Mouse (Mus musculus) stomach, embryonic 15.5 days (tissue): ENCODE measurements around the gene Emid1. TPM values are rescaled to one million over a fixed set of nuclear protein-coding genes. Genes with fewer than 3 reads are reported as not detected.

ENCODE experiments used
- ATAC-seq: fragments of 200-750 bp; cut with Nextera tagmentation; 2 replicates; pipeline ENCODE4 v1.8.0; 2017; ENCODE audit warnings: low read depth, moderate number of reproducible peaks, moderate TSS enrichment; ENCODE audit not compliant: insufficient read depth, low FRiP score
- H3K27ac ChIP-seq: fragments of 300-500 bp; sonication (generic); 2 replicates; pipeline ENCODE4 v1.5.1; 2015; ENCODE audit warnings: mild to moderate bottlenecking, inconsistent platforms
- H3K27me3 ChIP-seq: fragments of 300-500 bp; sonication (generic); replicated peaks from 2 replicates; pipeline ENCODE4 v1.6.1; 2015; ENCODE audit warnings: inconsistent platforms
- H3K36me3 ChIP-seq: fragments of 300-500 bp; sonication (generic); 2 replicates; pipeline ENCODE4 v1.6.1; 2015; ENCODE audit warnings: inconsistent platforms
- H3K4me1 ChIP-seq: fragments of 300-500 bp; sonication (generic); 2 replicates; pipeline ENCODE4 v1.6.1; 2015; ENCODE audit warnings: inconsistent platforms
- H3K4me2 ChIP-seq: fragments of 300-500 bp; sonication (generic); 2 replicates; pipeline ENCODE4 v1.6.1; 2015; ENCODE audit warnings: mild to moderate bottlenecking, inconsistent platforms
- H3K4me3 ChIP-seq: fragments of 300-500 bp; sonication (generic); replicated peaks from 2 replicates; pipeline ENCODE4 v1.5.1; 2015; ENCODE audit warnings: inconsistent platforms
- H3K9ac ChIP-seq: fragments of 300-500 bp; sonication (generic); 2 replicates; pipeline ENCODE4 v1.6.1; 2015; ENCODE audit warnings: inconsistent platforms
- H3K9me3 ChIP-seq: fragments of 300-500 bp; sonication (generic); 2 replicates; pipeline ENCODE4 v1.6.1; 2016; ENCODE audit warnings: inconsistent platforms
- WGBS: fragments of 180-500 bp; shearing (Covaris S2); methylation state at CpG from one replicate; pipeline ENCODE4 v1.1.7; 2015; 5-methylcytosine and 5-hydroxymethylcytosine counted together
- polyA plus RNA-seq: library from polyadenylated mRNA; unstranded; fragments of >200 nt; fragmentation: Nextera tagmentation; extraction: Ambion mirVana; gene quantifications from 2 replicates; pipeline ENCODE4 v1.2.1, GENCODE M21; 2015

Gene Emid1
- polyA plus RNA-seq, 1 experiment from 2014 or later: 64.2 TPM

GRCm38 (mm10) chr11:5181850-5182404, 29.9 kb upstream of the Emid1 start:
- ATAC-seq: no peak
- Histone ChIP-seq H3K9me3 (no peaks in the 10 kb centered on the region), H3K4me2 (no peak overlapping the region), H3K9ac (no peak overlapping the region), H3K4me1 (peaks cover 9% of the 10 kb centered on the region), H3K27ac (no peak overlapping the region), H3K36me3 (no peaks in the 10 kb centered on the region), H3K4me3 (no peak overlapping the region), H3K27me3 (no peaks in the 10 kb centered on the region)
- 14% methylated on average over 13 of the region's 13 CpGs for WGBS

GRCm38 (mm10) chr11:5179391-5179790, 27.3 kb upstream of the Emid1 start:
- Histone ChIP-seq H3K9me3 (no peaks in the 10 kb centered on the region), H3K4me1 (peaks cover 4% of the 10 kb centered on the region; the same call in 1 of the 2 replicates), H3K36me3 (no peaks in the 10 kb centered on the region), H3K9ac (no peak overlapping the region), H3K4me3 (no peak overlapping the region), H3K4me2 (no peak overlapping the region), H3K27me3 (no peaks in the 10 kb centered on the region), H3K27ac (no peak overlapping the region)
- 52% methylated on average over 8 of the region's 8 CpGs for WGBS
- no peak for ATAC-seq

DNA sequence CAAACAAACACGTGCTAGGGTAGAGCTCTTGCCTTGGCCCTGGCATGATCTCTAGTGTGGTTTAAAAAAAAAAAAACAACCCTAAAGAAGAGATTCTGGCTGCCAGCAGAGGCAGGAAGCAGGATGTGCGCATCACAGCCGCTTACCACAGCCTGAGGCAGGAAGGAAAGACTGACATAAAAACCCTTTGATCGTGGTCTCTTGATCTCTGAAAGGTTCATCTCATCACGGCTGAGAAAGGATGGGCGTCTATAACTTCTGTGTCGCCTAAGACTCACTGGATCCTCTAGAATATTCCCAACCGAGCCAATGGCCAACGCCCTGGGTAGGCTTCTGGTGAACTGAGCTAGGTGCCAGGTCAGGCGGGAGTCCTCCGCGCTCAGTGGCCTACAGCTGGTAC, 25.1 kb upstream of the Emid1 start:
- no peaks in the 10 kb centered on the region for H3K36me3 ChIP-seq
- H3K9ac ChIP-seq: no peak overlapping the region
- H3K27me3 ChIP-seq: no peaks in the 10 kb centered on the region
- 71% methylated on average over 12 of the region's 12 CpGs for WGBS
- ATAC-seq: no peak
- no peak overlapping the region for H3K4me2 ChIP-seq
- H3K4me3 ChIP-seq: no peak overlapping the region
- no peak overlapping the region for H3K27ac ChIP-seq
- no peaks in the 10 kb centered on the region for H3K9me3 ChIP-seq
- 0 out of 2 replicates have a peak, but pooled peaks cover 5% of the 10 kb centered on the region for H3K4me1 ChIP-seq

GRCm38 (mm10) chr11:5176685-5177084, 24.6 kb upstream of the Emid1 start:
- 57% methylated on average over 8 of the region's 8 CpGs for WGBS
- no peak overlapping the region for H3K9ac ChIP-seq
- no peaks in the 10 kb centered on the region for H3K36me3 ChIP-seq
- 0 out of 2 replicates have a peak, but pooled peaks cover 5% of the 10 kb centered on the region for H3K4me1 ChIP-seq
- H3K4me3 ChIP-seq: no peak overlapping the region
- H3K9me3 ChIP-seq: no peaks in the 10 kb centered on the region
- no peaks in the 10 kb centered on the region for H3K27me3 ChIP-seq
- H3K27ac ChIP-seq: no peak overlapping the region
- ATAC-seq: no peak
- H3K4me2 ChIP-seq: no peak overlapping the region

GRCm38 (mm10) chr11:5175866-5176265, 23.8 kb upstream of the Emid1 start:
- Histone ChIP-seq H3K4me2 (no peak overlapping the region), H3K4me3 (no peak overlapping the region), H3K27me3 (no peaks in the 10 kb centered on the region), H3K9ac (no peak overlapping the region), H3K27ac (no peak overlapping the region), H3K4me1 (0 out of 2 replicates have a peak, but pooled peaks cover 5% of the 10 kb centered on the region), H3K36me3 (no peaks in the 10 kb centered on the region), H3K9me3 (no peaks in the 10 kb centered on the region)
- ATAC-seq: no peak
- WGBS: 92% methylated on average over 2 of the region's 2 CpGs

DNA sequence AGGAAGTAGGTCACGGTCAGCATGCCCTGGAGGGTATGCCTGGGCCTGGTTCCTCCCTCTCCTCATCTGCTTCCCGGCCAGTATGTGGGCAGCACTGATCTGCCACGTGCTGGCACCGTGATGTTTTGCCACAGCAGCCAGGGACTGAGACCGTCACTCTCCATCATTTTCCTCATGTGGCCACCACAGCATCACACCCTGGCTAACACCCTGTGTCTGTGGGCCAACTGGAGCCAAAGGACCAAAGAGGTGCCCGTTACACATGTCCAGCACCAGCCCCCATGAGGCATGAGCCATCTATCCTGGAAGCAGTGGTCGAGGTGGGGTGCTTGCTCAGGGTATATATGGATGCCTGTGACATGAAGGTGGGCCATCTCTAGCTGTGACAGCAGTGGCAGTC, 23.1 kb upstream of the Emid1 start:
- Histone ChIP-seq H3K27me3 (no peaks in the 10 kb centered on the region), H3K4me3 (no peak overlapping the region), H3K27ac (no peak overlapping the region), H3K4me2 (no peak overlapping the region), H3K4me1 (0 out of 2 replicates have a peak, but pooled peaks cover 5% of the 10 kb centered on the region), H3K9ac (no peak overlapping the region), H3K9me3 (no peaks in the 10 kb centered on the region), H3K36me3 (no peaks in the 10 kb centered on the region)
- WGBS: 89% methylated on average over 7 of the region's 7 CpGs
- no peak for ATAC-seq

DNA sequence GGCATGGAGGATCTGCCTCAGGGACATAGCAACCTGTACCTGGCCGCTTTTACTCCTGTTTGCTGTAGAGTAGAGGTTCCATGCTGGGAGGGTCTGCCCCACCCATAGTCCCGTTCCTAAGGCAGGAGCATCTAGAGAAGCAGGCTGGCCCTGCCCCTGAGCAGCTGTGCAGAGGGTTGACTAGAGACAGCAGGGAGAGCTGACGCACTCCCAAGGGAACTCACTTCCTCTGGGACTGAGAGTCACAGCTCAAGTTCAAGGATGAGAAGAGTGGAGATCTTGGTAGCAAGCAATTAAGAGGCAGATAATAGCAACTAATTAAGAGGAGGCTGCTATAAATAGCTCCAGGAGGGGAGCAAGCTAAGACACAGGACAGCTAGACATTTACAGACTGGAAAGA, 20.8 kb upstream of the Emid1 start:
- ATAC-seq: no peak
- H3K27ac ChIP-seq: no peak overlapping the region
- H3K4me1 ChIP-seq: 0 out of 2 replicates have a peak, but pooled peaks cover 5% of the 10 kb centered on the region
- WGBS: 36% methylated on average over 3 of the region's 3 CpGs
- H3K9ac ChIP-seq: no peak overlapping the region
- no peaks in the 10 kb centered on the region for H3K36me3 ChIP-seq
- H3K9me3 ChIP-seq: no peaks in the 10 kb centered on the region
- no peaks in the 10 kb centered on the region for H3K27me3 ChIP-seq
- no peak overlapping the region for H3K4me2 ChIP-seq
- H3K4me3 ChIP-seq: no peak overlapping the region

DNA sequence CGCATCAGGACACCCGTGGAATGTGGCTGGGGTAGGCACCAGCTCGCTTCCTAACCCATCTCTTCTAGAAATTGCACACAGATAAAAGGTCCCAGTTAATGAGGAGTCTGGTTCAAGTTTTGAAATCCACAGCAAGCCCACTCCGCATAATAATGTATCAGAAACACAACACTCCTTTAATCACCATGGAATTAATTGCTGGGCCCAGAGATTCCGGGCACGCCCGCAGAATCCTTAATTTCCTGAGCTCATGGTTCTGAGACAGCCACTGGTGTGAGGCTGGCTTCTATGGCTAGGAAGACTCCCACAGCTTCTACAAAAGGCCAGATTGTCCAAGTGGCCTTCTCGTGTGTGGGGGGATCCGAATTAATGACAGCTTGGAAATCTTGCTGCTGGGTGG, 15.3 kb upstream of the Emid1 start:
- peaks cover 20% of the 10 kb centered on the region; the same call in 1 of the 2 replicates for H3K4me1 ChIP-seq
- H3K9me3 ChIP-seq: no peaks in the 10 kb centered on the region
- WGBS: 82% methylated on average over 9 of the region's 9 CpGs
- no peak overlapping the region for H3K4me3 ChIP-seq
- no peak for ATAC-seq
- H3K36me3 ChIP-seq: no peaks in the 10 kb centered on the region
- H3K9ac ChIP-seq: no peak overlapping the region
- H3K4me2 ChIP-seq: no peak overlapping the region
- H3K27me3 ChIP-seq: no peaks in the 10 kb centered on the region
- H3K27ac ChIP-seq: no peak overlapping the region

DNA sequence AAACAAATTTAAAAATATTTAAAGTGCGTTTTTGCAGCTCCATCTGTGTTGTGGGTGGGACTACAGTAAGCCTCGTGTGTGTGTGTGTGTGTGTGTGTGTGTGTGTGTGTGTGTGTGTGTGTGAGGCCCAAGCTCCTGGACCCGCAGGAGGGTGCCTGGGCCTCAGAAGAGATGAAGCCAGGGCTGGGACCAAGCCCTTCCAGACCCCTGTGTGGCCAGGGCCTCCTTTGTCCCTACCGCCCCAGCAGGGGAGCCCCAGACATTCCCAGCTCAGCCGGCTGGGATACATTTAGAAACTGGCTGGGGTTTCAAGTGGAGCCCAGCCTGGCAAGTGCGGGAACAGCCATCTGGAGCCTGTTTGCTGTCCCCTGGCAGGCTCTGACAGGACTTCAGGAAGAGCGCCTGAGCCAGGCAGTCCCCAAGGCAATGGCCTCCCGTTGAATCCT, 13.4 kb upstream of the Emid1 start:
- no peak overlapping the region for H3K4me3 ChIP-seq
- 10% methylated on average over 7 of the region's 8 CpGs for WGBS
- H3K9ac ChIP-seq: no peak overlapping the region
- peaks cover 20% of the 10 kb centered on the region; the same call in 1 of the 2 replicates for H3K4me1 ChIP-seq
- H3K4me2 ChIP-seq: no peak overlapping the region
- no peaks in the 10 kb centered on the region for H3K36me3 ChIP-seq
- no peaks in the 10 kb centered on the region for H3K9me3 ChIP-seq
- peak; percentile 58; the same call in 1 of the 2 replicates for ATAC-seq
- no peaks in the 10 kb centered on the region for H3K27me3 ChIP-seq
- H3K27ac ChIP-seq: peak overlapping the region; percentile 78

GRCm38 (mm10) chr11:5164310-5164709, 12.3 kb upstream of the Emid1 start:
- Histone ChIP-seq H3K4me1 (peaks cover 20% of the 10 kb centered on the region; the same call in 1 of the 2 replicates), H3K27me3 (no peaks in the 10 kb centered on the region), H3K36me3 (no peaks in the 10 kb centered on the region), H3K9me3 (no peaks in the 10 kb centered on the region), H3K4me2 (no peak overlapping the region), H3K9ac (no peak overlapping the region), H3K4me3 (no peak overlapping the region), H3K27ac (no peak overlapping the region)
- no peak for ATAC-seq
- WGBS: 34% methylated on average over 8 of the region's 8 CpGs

GRCm38 (mm10) chr11:5163421-5163820, 11.4 kb upstream of the Emid1 start:
- 79% methylated on average over 8 of the region's 8 CpGs for WGBS
- Histone ChIP-seq H3K4me1 (peaks cover 20% of the 10 kb centered on the region; the same call in 1 of the 2 replicates), H3K36me3 (no peaks in the 10 kb centered on the region), H3K4me3 (no peak overlapping the region), H3K27ac (no peak overlapping the region), H3K27me3 (no peaks in the 10 kb centered on the region), H3K4me2 (no peak overlapping the region), H3K9ac (no peak overlapping the region), H3K9me3 (no peaks in the 10 kb centered on the region)
- ATAC-seq: no peak

DNA sequence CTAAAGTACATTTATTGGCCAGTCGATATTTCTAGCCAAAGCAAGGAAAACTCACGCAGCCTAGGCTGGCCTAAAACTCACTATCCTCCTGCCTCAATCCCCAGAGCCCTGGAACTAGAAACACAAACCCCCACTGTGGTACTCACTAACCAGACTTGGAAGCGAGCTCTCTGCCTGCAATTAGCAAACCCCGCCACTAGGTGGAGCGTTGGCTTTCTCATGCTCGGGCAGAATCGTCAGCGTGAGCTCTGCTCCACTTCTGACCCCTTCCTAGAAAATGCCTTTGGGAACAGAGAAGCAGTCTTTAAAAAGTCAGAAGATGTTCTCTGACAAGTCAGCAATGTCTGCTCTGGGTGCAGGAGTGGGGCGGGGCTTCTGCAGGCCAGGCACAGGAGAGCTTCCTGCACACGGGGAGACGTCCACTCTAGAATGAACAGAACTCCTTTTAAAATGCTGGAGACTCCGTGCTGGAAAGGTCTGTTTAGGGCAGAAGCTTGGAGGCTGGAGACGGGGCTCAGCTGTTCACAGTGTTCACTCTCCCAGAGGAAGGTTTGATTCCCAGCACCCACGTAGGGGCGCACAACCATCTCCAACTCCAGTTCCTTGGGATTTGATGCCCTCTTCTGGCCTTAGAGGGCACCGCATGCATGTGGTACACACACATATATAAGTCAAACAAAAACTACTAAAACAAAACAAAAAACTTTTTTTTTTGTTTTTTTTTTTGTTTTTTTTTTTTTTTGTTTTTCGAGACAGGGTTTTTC, 8.8 kb upstream of the Emid1 start:
- ATAC-seq: no peak
- Histone ChIP-seq H3K4me2 (no peak overlapping the region), H3K27me3 (no peaks in the 10 kb centered on the region), H3K9me3 (no peaks in the 10 kb centered on the region), H3K27ac (no peak overlapping the region), H3K9ac (no peak overlapping the region), H3K4me3 (no peak overlapping the region), H3K36me3 (no peaks in the 10 kb centered on the region), H3K4me1 (peaks cover 19% of the 10 kb centered on the region; the same call in 1 of the 2 replicates)
- WGBS: 72% methylated on average over 17 of the region's 17 CpGs
